Mouse (Mus musculus) common myeloid progenitor, adult 5-6 weeks (primary cell): ENCODE data around the gene Tmem63c. TPM values are rescaled to one million over a fixed set of nuclear protein-coding genes. Genes with fewer than 3 reads are reported as not detected.

Experiments used
- ATAC-seq: replicated peaks from 2 replicates; pipeline ENCODE4 v1.8.0; 2016; ENCODE audit warnings: low read depth, mild to moderate bottlenecking, moderate TSS enrichment, inconsistent platforms; ENCODE audit not compliant: poor library complexity, severe bottlenecking
- total RNA-seq: library from RNA; stranded (forward); fragments of 200-1000, 187-1606 nt; gene quantifications from 2 replicates; pipeline ENCODE4 v1.2.3, GENCODE M21; 2017

Gene Tmem63c
- total RNA-seq, 1 experiment from 2014 or later, result not detected

- no peak for ATAC-seq
These were observed 22.1 kb downstream of the Tmem63c start for GRCm38 (mm10) chr12:87043221-87043620.

GRCm38 (mm10) chr12:87044711-87045110, 23.6 kb downstream of the Tmem63c start:
- ATAC-seq, result no peak

GRCm38 (mm10) chr12:87047536-87047935, 26.4 kb downstream of the Tmem63c start:
- no peak for ATAC-seq

- peak; percentile 89 for ATAC-seq
These were observed 31.7 kb downstream of the Tmem63c start for GRCm38 (mm10) chr12:87052661-87053321.

- ATAC-seq, result no peak
These were observed 33.7 kb downstream of the Tmem63c start for GRCm38 (mm10) chr12:87054873-87055272.

- ATAC-seq, result no peak
These were observed 35.9 kb downstream of the Tmem63c start for GRCm38 (mm10) chr12:87057066-87057465.

GRCm38 (mm10) chr12:87065446-87065845, 44.3 kb downstream of the Tmem63c start:
- no peak for ATAC-seq

- ATAC-seq, result no peak
These were observed 45.3 kb downstream of the Tmem63c start for GRCm38 (mm10) chr12:87066429-87066828.

GRCm38 (mm10) chr12:87070520-87070919, 49.4 kb downstream of the Tmem63c start:
- ATAC-seq, result no peak

- no peak for ATAC-seq
These were observed 55.5 kb downstream of the Tmem63c start for GRCm38 (mm10) chr12:87076610-87077009.

GRCm38 (mm10) chr12:87082797-87083196, 61.7 kb downstream of the Tmem63c start:
- no peak for ATAC-seq

- ATAC-seq, result no peak
These were observed 66.1 kb downstream of the Tmem63c start for GRCm38 (mm10) chr12:87087236-87087635.

GRCm38 (mm10) chr12:87088331-87088730, 67.2 kb downstream of the Tmem63c start:
- no peak for ATAC-seq

- ATAC-seq, result no peak
These were observed 68.1 kb downstream of the Tmem63c start for GRCm38 (mm10) chr12:87089255-87089654.

GRCm38 (mm10) chr12:87089701-87090100, 68.6 kb downstream of the Tmem63c start:
- ATAC-seq, result no peak

GRCm38 (mm10) chr12:87091916-87092315, 70.8 kb downstream of the Tmem63c start:
- no peak for ATAC-seq

GRCm38 (mm10) chr12:87093249-87093648, 72.1 kb downstream of the Tmem63c start:
- no peak for ATAC-seq

GRCm38 (mm10) chr12:87093671-87094070, 72.5 kb downstream of the Tmem63c start:
- ATAC-seq, result no peak

GRCm38 (mm10) chr12:87100331-87100730, 79.2 kb downstream of the Tmem63c start:
- no peak for ATAC-seq

- ATAC-seq, result no peak; the same call in 1 of the 2 replicates
These were observed 81.1 kb downstream of the Tmem63c start, which contains the start of gene Ngb for GRCm38 (mm10) chr12:87102165-87102631. Gene Ngb (minus strand): TSS chr12:87102539.

- no peak for ATAC-seq
These were observed 82.3 kb downstream of the Tmem63c start for GRCm38 (mm10) chr12:87103471-87103870.

GRCm38 (mm10) chr12:87104796-87105195, 83.7 kb downstream of the Tmem63c start:
- ATAC-seq, result no peak
